Mouse (Mus musculus) cerebellum, adult 2 months (tissue): ENCODE results near the gene AI464131.
A peak's percentile ranks its signal among the peaks of the same experiment; 100 is the strongest.

Source experiments
- CTCF ChIP-seq: fragments of 200-500 bp; IDR thresholded peaks from 2 replicates; pipeline ENCODE4 v1.5.1; 2011; ENCODE audit warnings: low read depth, mild to moderate bottlenecking, control low read depth, low read length, moderate library complexity, borderline replicate concordance; ENCODE audit not compliant: insufficient read depth
- POLR2A ChIP-seq: fragments of 200-500 bp; IDR thresholded peaks from 2 replicates; pipeline ENCODE4 v1.6.1; 2011; ENCODE audit warnings: low read length, control low read depth, borderline replicate concordance; ENCODE audit not compliant: insufficient read depth

- TF ChIP-seq CTCF, result peak; percentile 61
- no peak for TF ChIP-seq POLR2A
Observed at GRCm38 (mm10) chr4:41468396-41469080, 34.3 kb downstream of the AI464131 start.
